Mouse (Mus musculus): ENCODE results near the gene Sept9. TPM values are rescaled to one million over a fixed set of nuclear protein-coding genes. Genes with fewer than 3 reads are reported as not detected.

Gene Sept9
- 133 and 149 TPM in 2 replicates for polyA plus RNA-seq (2014; fragmentation: Nextera tagmentation; extraction: Ambion mirVana)

DNA sequence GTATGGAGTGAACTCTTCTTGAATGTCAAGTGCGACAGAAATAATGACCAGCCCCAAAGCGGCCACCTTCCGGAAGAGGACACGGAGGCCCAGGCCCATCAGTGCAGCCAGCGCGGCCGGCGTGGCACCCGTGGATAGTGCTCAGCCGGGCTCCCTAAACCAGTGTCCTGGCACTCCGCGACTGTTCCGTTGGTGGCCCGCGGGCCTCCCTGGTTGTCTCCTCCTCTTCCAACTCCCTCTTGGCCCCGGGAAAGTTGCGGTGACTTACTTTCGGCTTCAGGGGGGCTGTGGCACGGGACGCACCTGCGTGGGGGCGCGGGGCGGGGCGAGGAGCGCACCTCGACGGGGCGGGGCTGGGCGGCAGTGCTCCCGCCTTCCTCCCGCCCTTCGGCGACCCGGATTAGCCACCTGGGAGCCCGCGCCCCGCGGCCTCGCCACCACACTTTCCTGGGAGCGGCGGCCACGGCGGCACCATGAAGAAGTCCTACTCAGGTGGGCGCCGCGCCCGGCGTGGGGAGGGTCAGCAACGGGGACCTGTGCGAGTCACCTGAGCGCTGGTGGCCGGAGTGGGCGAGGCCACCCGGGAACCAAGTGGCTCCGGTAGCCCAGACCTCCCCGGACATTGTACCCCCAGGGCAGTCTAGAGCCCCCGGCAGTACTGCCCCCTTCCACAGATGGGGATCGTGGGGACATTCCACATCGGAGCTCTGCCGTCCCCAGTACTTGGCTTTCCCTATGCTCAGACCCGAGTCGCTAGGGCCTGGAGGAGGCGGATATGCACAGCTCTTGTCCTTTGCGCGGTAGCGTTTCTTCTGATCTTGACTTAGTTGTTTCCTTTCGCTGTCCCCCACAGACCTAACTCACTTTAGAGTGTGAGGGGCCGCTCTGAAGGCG lies at the start of gene Sept9:
Sept9 (plus strand) TSS at position 380 of the 894 bp plus-strand sequence.
- peak; percentile 57 for ATAC-seq (ENCODE audit: insufficient read depth)

GRCm38 (mm10) chr11:117150467-117150966 lies 48.9 kb upstream of the Sept9 start:
- Histone ChIP-seq H3K4me2 (no peak overlapping the region), H3K27me3 (ENCODE audit: insufficient read depth, low read length) (no peaks in the 10 kb centered on the region), H3K9ac (no peak overlapping the region), H3K36me3 (ENCODE audit: insufficient read depth) (peaks cover 97% of the 10 kb centered on the region), H3K4me1 (ENCODE audit: insufficient read depth) (no peaks in the 10 kb centered on the region), H3K27ac (ENCODE audit: low read depth) (no peak overlapping the region), H3K9me3 (ENCODE audit: low read depth, low read length) (no peaks in the 10 kb centered on the region), H3K4me3 (ENCODE audit: low read depth, low read length) (no peak overlapping the region)
- 57% methylated on average over 9 of the region's 9 CpGs for WGBS
- TF ChIP-seq CTCF (IDR thresholded peaks at IDR 0.05; ENCODE audit: low read depth) = no peak
- ATAC-seq (ENCODE audit: insufficient read depth) (no peak), DNase-seq (no peak)

More for the DNA sequence above, at the start of gene Sept9:
- peak; percentile 66 for DNase-seq
- Histone ChIP-seq H3K4me2 (peak within 1 kb of the TSS; percentile 79), H3K4me3 (ENCODE audit: low read depth, low read length) (peak within 1 kb of the TSS; percentile 58), H3K9ac (peak within 1 kb of the TSS; percentile 56), H3K36me3 (ENCODE audit: insufficient read depth) (no peaks in the 10 kb centered on the region; the same call in 1 of the 2 replicates), H3K27me3 (ENCODE audit: insufficient read depth, low read length) (peaks cover 18% of the 10 kb centered on the region), H3K9me3 (ENCODE audit: low read depth, low read length) (no peaks in the 10 kb centered on the region), H3K4me1 (ENCODE audit: insufficient read depth) (peaks cover 14% of the 10 kb centered on the region; the same call in 1 of the 2 replicates), H3K27ac (ENCODE audit: low read depth) (peak within 1 kb of the TSS; percentile 75)
- 1% methylated on average over 69 of the region's 70 CpGs for WGBS
- TF ChIP-seq CTCF (IDR thresholded peaks at IDR 0.05; ENCODE audit: low read depth) = no peak

- Histone ChIP-seq H3K27me3 (ENCODE audit: insufficient read depth, low read length) (no peaks in the 10 kb centered on the region), H3K4me2 (no peak overlapping the region), H3K36me3 (ENCODE audit: insufficient read depth) (peaks cover 96% of the 10 kb centered on the region), H3K9me3 (ENCODE audit: low read depth, low read length) (no peaks in the 10 kb centered on the region), H3K4me1 (ENCODE audit: insufficient read depth) (no peaks in the 10 kb centered on the region), H3K9ac (no peak overlapping the region), H3K27ac (ENCODE audit: low read depth) (no peak overlapping the region), H3K4me3 (ENCODE audit: low read depth, low read length) (no peak overlapping the region)
- 79% methylated on average over 7 of the region's 7 CpGs for WGBS
- ATAC-seq (ENCODE audit: insufficient read depth) = no peak
- no peak for DNase-seq
- no peak for TF ChIP-seq CTCF (IDR thresholded peaks at IDR 0.05; ENCODE audit: low read depth)
Observed at GRCm38 (mm10) chr11:117151461-117151860, 48.0 kb upstream of the Sept9 start.

DNA sequence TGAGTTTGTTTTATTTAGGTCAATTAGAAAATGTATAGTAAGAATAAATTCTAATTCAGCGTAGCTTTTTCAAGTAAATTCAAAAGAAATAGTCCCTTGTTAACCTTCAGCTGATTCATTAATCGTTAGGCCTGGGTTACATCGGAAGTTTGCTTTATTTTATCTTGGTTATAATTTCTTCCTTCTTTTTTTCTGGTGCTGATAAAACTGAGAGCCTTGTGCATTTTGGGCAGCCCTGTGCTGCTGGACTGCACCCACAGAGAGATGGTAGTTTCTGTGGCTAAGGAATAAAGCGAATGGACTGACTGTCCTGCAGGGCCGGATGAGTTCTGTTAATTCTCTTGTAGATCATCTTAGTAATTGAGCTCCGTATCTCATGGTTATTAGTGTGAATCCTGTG lies 46.9 kb upstream of the Sept9 start:
- H3K4me2 ChIP-seq = no peak overlapping the region
- H3K9me3 ChIP-seq (ENCODE audit: low read depth, low read length) = no peaks in the 10 kb centered on the region
- no peak overlapping the region for H3K27ac ChIP-seq (ENCODE audit: low read depth)
- no peaks in the 10 kb centered on the region for H3K27me3 ChIP-seq (ENCODE audit: insufficient read depth, low read length)
- DNase-seq (no peak), ATAC-seq (ENCODE audit: insufficient read depth) (no peak)
- H3K9ac ChIP-seq = no peak overlapping the region
- no peaks in the 10 kb centered on the region for H3K4me1 ChIP-seq (ENCODE audit: insufficient read depth)
- peaks cover 94% of the 10 kb centered on the region for H3K36me3 ChIP-seq (ENCODE audit: insufficient read depth)
- no peak for TF ChIP-seq CTCF (IDR thresholded peaks at IDR 0.05; ENCODE audit: low read depth)
- 83% methylated on average over 6 of the region's 6 CpGs for WGBS
- H3K4me3 ChIP-seq (ENCODE audit: low read depth, low read length) = no peak overlapping the region

DNA sequence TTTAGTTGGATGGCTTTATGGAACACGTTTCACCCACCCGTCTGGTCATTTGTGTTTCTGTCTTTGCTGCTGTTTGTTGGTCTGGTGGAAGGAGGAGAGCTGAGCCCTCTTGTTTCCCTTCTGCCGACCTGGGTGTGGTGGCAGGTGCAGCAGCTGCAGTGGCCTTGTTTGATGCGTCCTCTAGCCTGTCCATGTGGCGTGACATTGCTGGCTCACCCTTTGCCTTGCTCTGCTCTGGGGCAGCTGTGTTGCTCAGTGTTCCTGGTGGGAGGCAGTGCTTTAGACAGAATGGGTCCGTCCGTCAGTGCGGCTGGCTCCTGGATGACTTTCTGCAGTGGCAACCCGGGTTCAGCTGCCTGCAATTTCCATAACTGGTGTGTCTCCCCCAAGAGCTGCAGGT lies 45.9 kb upstream of the Sept9 start:
- Histone ChIP-seq H3K4me3 (ENCODE audit: low read depth, low read length) (no peak overlapping the region), H3K9me3 (ENCODE audit: low read depth, low read length) (no peaks in the 10 kb centered on the region), H3K27me3 (ENCODE audit: insufficient read depth, low read length) (no peaks in the 10 kb centered on the region), H3K4me2 (no peak overlapping the region), H3K27ac (ENCODE audit: low read depth) (no peak overlapping the region), H3K36me3 (ENCODE audit: insufficient read depth) (peaks cover 92% of the 10 kb centered on the region), H3K4me1 (ENCODE audit: insufficient read depth) (no peaks in the 10 kb centered on the region), H3K9ac (no peak overlapping the region)
- 78% methylated on average over 9 of the region's 9 CpGs for WGBS
- DNase-seq (no peak), ATAC-seq (ENCODE audit: insufficient read depth) (no peak)
- no peak for TF ChIP-seq CTCF (IDR thresholded peaks at IDR 0.05; ENCODE audit: low read depth)

- DNase-seq (peak; percentile 44), ATAC-seq (ENCODE audit: insufficient read depth) (no peak; the same call in 1 of the 2 replicates)
- peak; percentile 37 for TF ChIP-seq CTCF (IDR thresholded peaks at IDR 0.05; ENCODE audit: low read depth)
- 43% methylated on average over 7 of the region's 7 CpGs for WGBS
- H3K36me3 ChIP-seq (ENCODE audit: insufficient read depth) = peaks cover 90% of the 10 kb centered on the region
- H3K9me3 ChIP-seq (ENCODE audit: low read depth, low read length) = no peaks in the 10 kb centered on the region
- no peak overlapping the region for H3K4me3 ChIP-seq (ENCODE audit: low read depth, low read length)
- H3K9ac ChIP-seq = no peak overlapping the region
- H3K4me1 ChIP-seq (ENCODE audit: insufficient read depth) = no peaks in the 10 kb centered on the region
- no peaks in the 10 kb centered on the region for H3K27me3 ChIP-seq (ENCODE audit: insufficient read depth, low read length)
- H3K27ac ChIP-seq (ENCODE audit: low read depth) = no peak overlapping the region
- H3K4me2 ChIP-seq = no peak overlapping the region
Observed at GRCm38 (mm10) chr11:117154088-117154815, 45.2 kb upstream of the Sept9 start.

- Histone ChIP-seq H3K27ac (ENCODE audit: low read depth) (no peak overlapping the region), H3K9me3 (ENCODE audit: low read depth, low read length) (no peaks in the 10 kb centered on the region), H3K36me3 (ENCODE audit: insufficient read depth) (peaks cover 74% of the 10 kb centered on the region), H3K4me1 (ENCODE audit: insufficient read depth) (no peaks in the 10 kb centered on the region), H3K9ac (no peak overlapping the region), H3K4me3 (ENCODE audit: low read depth, low read length) (no peak overlapping the region), H3K27me3 (ENCODE audit: insufficient read depth, low read length) (no peaks in the 10 kb centered on the region), H3K4me2 (no peak overlapping the region)
- DNase-seq = peak; percentile 69
- 26% methylated on average over 15 of the region's 15 CpGs for WGBS
- TF ChIP-seq CTCF (IDR thresholded peaks at IDR 0.05; ENCODE audit: low read depth) = no peak
- ATAC-seq (ENCODE audit: insufficient read depth) = peak; percentile 18; the same call in 1 of the 2 replicates
Observed at GRCm38 (mm10) chr11:117156725-117157124, 42.7 kb upstream of the Sept9 start.
